Mouse (Mus musculus) small intestine, adult 2 months (tissue): ENCODE measurements around the gene Ccdc24. TPM values are rescaled to one million over a fixed set of nuclear protein-coding genes. Genes with fewer than 3 reads are reported as not detected.

Source experiments
- H3K27ac ChIP-seq: fragments of 200-500 bp; 2 replicates; pipeline ENCODE4 v1.5.1; 2012; ENCODE audit warnings: low read depth, low read length, control low read depth, inconsistent platforms; ENCODE audit not compliant: insufficient read depth
- H3K27me3 ChIP-seq: fragments of 200-500 bp; 2 replicates; pipeline ENCODE4 v1.6.1; 2012; ENCODE audit warnings: mild to moderate bottlenecking, moderate library complexity, low read length, inconsistent platforms; ENCODE audit not compliant: control insufficient read depth, insufficient read depth
- H3K36me3 ChIP-seq: fragments of 200-500 bp; 2 replicates; pipeline ENCODE4 v1.6.1; 2012; ENCODE audit warnings: mild to moderate bottlenecking, low read length, control low read depth, inconsistent platforms; ENCODE audit not compliant: control insufficient read depth, insufficient read depth
- H3K4me1 ChIP-seq: fragments of 200-500 bp; 2 replicates; pipeline ENCODE4 v1.6.1; 2012; ENCODE audit warnings: low read length, inconsistent platforms, mixed read lengths; ENCODE audit not compliant: control insufficient read depth, insufficient read depth, insufficient read length
- H3K4me3 ChIP-seq: fragments of 200-500 bp; 2 replicates; pipeline ENCODE4 v1.5.1; 2012; ENCODE audit warnings: low read depth, mild to moderate bottlenecking, control low read depth, inconsistent platforms, low read length, moderate library complexity
- CTCF ChIP-seq: fragments of 200-500 bp; IDR thresholded peaks from 2 replicates; pipeline ENCODE4 v1.5.1; 2012; ENCODE audit warnings: low read depth, mild to moderate bottlenecking, control low read depth, inconsistent platforms, low read length, moderate library complexity, mixed read lengths; ENCODE audit not compliant: insufficient replicate concordance, insufficient read length; ENCODE audit errors: extremely low read depth
- POLR2A ChIP-seq: fragments of 200-500 bp; IDR thresholded peaks from 2 replicates; pipeline ENCODE4 v1.6.1; 2012; ENCODE audit warnings: low read depth, mild to moderate bottlenecking, control low read depth, inconsistent platforms, low read length, moderate library complexity
- WGBS: fragments of 180-500 bp; shearing (Covaris S2); methylation state at CpG from one replicate; pipeline ENCODE4 v1.1.7; 2018; 5-methylcytosine and 5-hydroxymethylcytosine counted together
- polyA plus RNA-seq: library from polyadenylated mRNA; depleted of rRNA; stranded (reverse); fragments of >200 nt; gene quantifications from 2 replicates; pipeline ENCODE4 v1.2.3, GENCODE M21; 2012

Gene Ccdc24
- polyA plus RNA-seq, 1 experiment = 2.0 TPM

GRCm38 (mm10) chr4:117847011-117847410 lies 25.3 kb downstream of the Ccdc24 start:
- TF ChIP-seq CTCF (no peak), POLR2A (no peak)
- 73% methylated on average over 2 of the region's 2 CpGs for WGBS
- no peaks in the 10 kb centered on the region for H3K27me3 ChIP-seq
- no peak overlapping the region for H3K27ac ChIP-seq
- no peak overlapping the region for H3K4me3 ChIP-seq
- H3K4me1 ChIP-seq = no peaks in the 10 kb centered on the region
- H3K36me3 ChIP-seq = no peaks in the 10 kb centered on the region

GRCm38 (mm10) chr4:117846261-117846660 lies 26.1 kb downstream of the Ccdc24 start:
- no peaks in the 10 kb centered on the region for H3K4me1 ChIP-seq
- H3K4me3 ChIP-seq = no peak overlapping the region
- H3K36me3 ChIP-seq = no peaks in the 10 kb centered on the region
- no peak overlapping the region for H3K27ac ChIP-seq
- TF ChIP-seq CTCF = no peak
- TF ChIP-seq POLR2A = no peak
- no peaks in the 10 kb centered on the region for H3K27me3 ChIP-seq
- WGBS = 91% methylated on average over 4 of the region's 4 CpGs

- Histone ChIP-seq H3K4me3 (no peak overlapping the region), H3K27ac (no peak overlapping the region), H3K27me3 (no peaks in the 10 kb centered on the region), H3K36me3 (no peaks in the 10 kb centered on the region), H3K4me1 (no peaks in the 10 kb centered on the region)
- no peak for TF ChIP-seq CTCF
- no peak for TF ChIP-seq POLR2A
- WGBS = 87% methylated on average over 11 of the region's 11 CpGs
Observed at GRCm38 (mm10) chr4:117845316-117845715, 27.0 kb downstream of the Ccdc24 start.

- no peaks in the 10 kb centered on the region for H3K27me3 ChIP-seq
- H3K4me1 ChIP-seq = peaks cover 2% of the 10 kb centered on the region; the same call in 1 of the 2 replicates
- no peaks in the 10 kb centered on the region for H3K36me3 ChIP-seq
- no peak for TF ChIP-seq CTCF
- TF ChIP-seq POLR2A = no peak
- no peak overlapping the region for H3K4me3 ChIP-seq
- H3K27ac ChIP-seq = no peak overlapping the region
- WGBS = 91% methylated on average over 5 of the region's 5 CpGs
Observed at GRCm38 (mm10) chr4:117844467-117844866, 27.9 kb downstream of the Ccdc24 start.

- TF ChIP-seq CTCF (no peak), POLR2A (no peak)
- 91% methylated on average over 5 of the region's 5 CpGs for WGBS
- no peak overlapping the region for H3K27ac ChIP-seq
Observed at GRCm38 (mm10) chr4:117843101-117843500, 29.3 kb downstream of the Ccdc24 start.

DNA sequence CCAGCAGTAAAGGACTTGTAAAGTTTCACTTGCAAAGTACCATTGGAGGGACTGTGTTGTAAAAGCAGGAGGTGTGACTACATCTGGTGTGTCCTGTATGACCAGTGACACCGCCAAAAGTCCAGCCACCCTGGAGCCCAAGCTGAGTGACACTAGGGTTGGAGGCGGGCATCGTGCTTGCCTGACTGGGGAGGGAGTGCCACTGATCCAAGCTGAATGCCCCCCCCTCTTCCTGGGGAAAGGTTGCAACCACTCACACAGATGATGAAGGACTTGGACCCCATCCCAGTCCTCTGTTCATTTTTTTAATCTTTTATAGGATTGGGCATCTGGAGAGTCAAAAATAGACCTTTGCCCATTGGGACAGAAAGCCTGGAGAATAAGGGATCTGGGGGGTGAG lies 30.8 kb downstream of the Ccdc24 start:
- 38% methylated on average over 3 of the region's 3 CpGs for WGBS

More at GRCm38 (mm10) chr4:117843101-117843500, 29.3 kb downstream of the Ccdc24 start:
- Histone ChIP-seq H3K36me3 (no peaks in the 10 kb centered on the region), H3K4me1 (peaks cover 6% of the 10 kb centered on the region; the same call in 1 of the 2 replicates), H3K27me3 (no peaks in the 10 kb centered on the region), H3K4me3 (no peak overlapping the region)

DNA sequence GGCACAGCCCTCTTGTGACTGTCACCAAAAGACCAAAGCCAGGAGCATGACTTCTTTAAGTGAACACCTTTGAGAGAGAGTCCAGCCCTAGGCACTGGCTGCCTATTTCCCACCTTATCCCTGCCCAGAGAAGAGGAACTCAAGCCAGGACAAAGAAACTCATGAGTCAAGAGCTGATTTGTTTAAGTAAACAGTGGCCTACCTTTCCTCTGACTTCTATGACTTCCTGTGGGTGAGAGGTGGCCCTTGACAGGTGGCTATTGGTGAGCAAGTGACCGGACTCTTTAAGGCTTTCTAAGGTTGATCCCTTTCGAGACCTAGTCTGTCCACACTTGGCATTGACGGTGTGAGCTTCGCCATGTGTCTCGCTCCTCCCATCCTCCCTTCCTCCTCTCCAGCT lies 31.5 kb downstream of the Ccdc24 start:
- Histone ChIP-seq H3K4me1 (peaks cover 6% of the 10 kb centered on the region; the same call in 1 of the 2 replicates), H3K4me3 (no peak overlapping the region), H3K27me3 (no peaks in the 10 kb centered on the region), H3K36me3 (no peaks in the 10 kb centered on the region), H3K27ac (no peak overlapping the region)
- WGBS = 86% methylated on average over 5 of the region's 5 CpGs
- TF ChIP-seq POLR2A (no peak), CTCF (no peak)

More for the DNA sequence above, 30.8 kb downstream of the Ccdc24 start:
- Histone ChIP-seq H3K4me3 (no peak overlapping the region), H3K4me1 (peaks cover 6% of the 10 kb centered on the region; the same call in 1 of the 2 replicates), H3K27ac (no peak overlapping the region), H3K27me3 (no peaks in the 10 kb centered on the region), H3K36me3 (no peaks in the 10 kb centered on the region)
- TF ChIP-seq POLR2A = no peak
- TF ChIP-seq CTCF = no peak
